15 mouse cellular contexts compared by ENCODE assay signal in genomic region chr17:43147935-43148334, GRCm38 (mm10).
DNase-seq lines count a peak whose midpoint lies in the region; ATAC-seq lines count a peak whose summit lies in the region.
"Had no signal": no experiment of that assay in that cellular context is flagged by ENCODE, and none has a peak within 500 bp of the region (broad histone marks: within the 10 kb centered on the region; RNA-seq: fewer than 3 reads in every experiment).

No protein-coding gene starts in this region.

- ATAC-seq in limb, embryonic 13.5 days (ENCODE audit: low FRiP score, low read depth) = peak; percentile 51; the same call in 1 of the 2 replicates
- 0 out of 2 replicates have a peak, but pooled peaks have one; percentile 45 for ATAC-seq in neural tube, embryonic 11.5 days (ENCODE audit: insufficient read depth, low FRiP score, low TSS enrichment)
- ATAC-seq in forebrain, embryonic 16.5 days = no peak
- ATAC-seq: forebrain, embryonic 14.5 days had no signal

- no peaks in the 10 kb centered on the region for H3K27me3 ChIP-seq in limb, embryonic 13.5 days
- H3K27me3 ChIP-seq in limb, embryonic 10.5 days (ENCODE audit: low read depth, poor library complexity, severe bottlenecking) = no peaks in the 10 kb centered on the region
- no peaks in the 10 kb centered on the region for H3K27me3 ChIP-seq in neural tube, embryonic 11.5 days (ENCODE audit: control insufficient read depth, insufficient read depth, low read length)
- H3K27me3 ChIP-seq in forebrain, embryonic 16.5 days (replicated peaks; ENCODE audit: control insufficient read depth, insufficient read depth, low read length) = no peaks in the 10 kb centered on the region
- H3K27me3 ChIP-seq: liver, embryonic 13.5 days had no signal

- no peak overlapping the region for H3K4me2 ChIP-seq in limb, embryonic 13.5 days (replicated peaks)
- H3K4me2 ChIP-seq in neural tube, embryonic 11.5 days (ENCODE audit: low read depth) = no peak overlapping the region
- H3K4me2 ChIP-seq in forebrain, embryonic 16.5 days (ENCODE audit: low read length) = no peak overlapping the region
- H3K4me2 ChIP-seq: liver, embryonic 13.5 days had no signal

- H3K9ac ChIP-seq in limb, embryonic 13.5 days = no peak overlapping the region
- no peak overlapping the region for H3K9ac ChIP-seq in neural tube, embryonic 11.5 days (ENCODE audit: low read length)
- H3K9ac ChIP-seq in forebrain, embryonic 16.5 days (replicated peaks; ENCODE audit: low read depth, low read length) = no peak overlapping the region
- H3K9ac ChIP-seq: liver, embryonic 13.5 days had no signal

- no peaks in the 10 kb centered on the region for H3K36me3 ChIP-seq in limb, embryonic 13.5 days
- H3K36me3 ChIP-seq in limb, embryonic 10.5 days = no peaks in the 10 kb centered on the region
- no peaks in the 10 kb centered on the region for H3K36me3 ChIP-seq in neural tube, embryonic 11.5 days (ENCODE audit: control insufficient read depth, insufficient read depth, low read length)
- H3K36me3 ChIP-seq in forebrain, embryonic 16.5 days (ENCODE audit: control insufficient read depth, insufficient read depth) = no peaks in the 10 kb centered on the region
- H3K36me3 ChIP-seq: G1E; liver, embryonic 13.5 days had no signal

- DNase-seq in limb, embryonic 10.5 days (ENCODE audit: low spot score) = no peak
- peak; percentile 70 for DNase-seq in embryo, embryonic 10 days (ENCODE audit: low spot score)
- DNase-seq in kidney, adult 18-20 months = peak; percentile 36
- peak; percentile 46 for DNase-seq in neural tube, embryonic 11.5 days (ENCODE audit: low spot score)
- DNase-seq in right cerebral cortex, postnatal 14 days = no peak
- DNase-seq: adrenal gland, postnatal 14 days; cerebellum, postnatal 25 days; layer of hippocampus, postnatal 36 days; liver, embryonic 13.5 days; spleen, adult 18-20 months; thymus, adult 2 months had no signal

- no peak overlapping the region for H3K27ac ChIP-seq in limb, embryonic 13.5 days
- no peak overlapping the region for H3K27ac ChIP-seq in limb, embryonic 10.5 days
- H3K27ac ChIP-seq in neural tube, embryonic 11.5 days (ENCODE audit: low read depth, low read length) = no peak overlapping the region
- H3K27ac ChIP-seq in forebrain, embryonic 16.5 days (ENCODE audit: low read length) = no peak overlapping the region
- H3K27ac ChIP-seq: liver, embryonic 13.5 days had no signal

- H3K4me3 ChIP-seq in limb, embryonic 13.5 days = no peak overlapping the region
- no peak overlapping the region for H3K4me3 ChIP-seq in limb, embryonic 10.5 days
- no peak overlapping the region for H3K4me3 ChIP-seq in neural tube, embryonic 11.5 days (ENCODE audit: low read depth, low read length)
- no peak overlapping the region for H3K4me3 ChIP-seq in forebrain, embryonic 16.5 days (replicated peaks; ENCODE audit: low read length)
- H3K4me3 ChIP-seq: liver, embryonic 13.5 days had no signal

- H3K9me3 ChIP-seq in limb, embryonic 13.5 days = no peaks in the 10 kb centered on the region
- no peaks in the 10 kb centered on the region for H3K9me3 ChIP-seq in limb, embryonic 10.5 days (replicated peaks)
- H3K9me3 ChIP-seq in neural tube, embryonic 11.5 days (ENCODE audit: control insufficient read depth, low read length) = no peaks in the 10 kb centered on the region
- H3K9me3 ChIP-seq in forebrain, embryonic 16.5 days (ENCODE audit: control insufficient read depth, low read length) = no peaks in the 10 kb centered on the region
- H3K9me3 ChIP-seq: liver, embryonic 13.5 days had no signal

- H3K4me1 ChIP-seq in limb, embryonic 13.5 days = peaks cover 17% of the 10 kb centered on the region
- H3K4me1 ChIP-seq in limb, embryonic 10.5 days = peaks cover 14% of the 10 kb centered on the region
- peaks cover 8% of the 10 kb centered on the region for H3K4me1 ChIP-seq in neural tube, embryonic 11.5 days (ENCODE audit: control insufficient read depth, insufficient read depth, low read length)
- H3K4me1 ChIP-seq in forebrain, embryonic 16.5 days (replicated peaks; ENCODE audit: control insufficient read depth, insufficient read depth, low read length) = no peaks in the 10 kb centered on the region

- 10% methylated on average over 3 of the region's 3 CpGs for WGBS in limb, embryonic 13.5 days
- WGBS in limb, embryonic 10.5 days = 0% methylated on average over 3 of the region's 3 CpGs
- WGBS in neural tube, embryonic 11.5 days = 2% methylated on average over 3 of the region's 3 CpGs
- WGBS in forebrain, embryonic 16.5 days = 8% methylated on average over 3 of the region's 3 CpGs

Comparison
In these comparisons a context has a peak if more than half of its experiments do, and no peak if none do; other contexts are left out.
1. DNase-seq: peak in embryo, embryonic 10 days (single experiment), kidney, adult 18-20 months (single experiment) and neural tube, embryonic 11.5 days (single experiment); none in limb, embryonic 10.5 days (single experiment) and right cerebral cortex, postnatal 14 days (single experiment).